Mouse (Mus musculus): Measurements from ENCODE around the gene Selenoh. TPM values are rescaled to one million over a fixed set of nuclear protein-coding genes. Genes with fewer than 3 reads are reported as not detected.

Gene Selenoh
- polyA plus RNA-seq (2015; fragmentation: Nextera tagmentation; extraction: Ambion mirVana), result 184 and 203 TPM in 2 replicates

- H3K4me3 ChIP-seq (replicated peaks; ENCODE audit: low read length), result peak within 1 kb of the TSS; percentile 87
- H3K4me1 ChIP-seq (ENCODE audit: control insufficient read depth, insufficient read depth, low read length), result peaks cover 12% of the 10 kb centered on the region; the same call in 1 of the 2 replicates
- peak within 1 kb of the TSS; percentile 91 for H3K27ac ChIP-seq (ENCODE audit: low read length)
- no peaks in the 10 kb centered on the region for H3K9me3 ChIP-seq (replicated peaks; ENCODE audit: control insufficient read depth, low read length)
- peak within 1 kb of the TSS; percentile 94 for H3K9ac ChIP-seq (ENCODE audit: low read length)
- under 1% methylated on average over 20 of the region's 20 CpGs for WGBS
- peak; percentile 94 for ATAC-seq (ENCODE audit: insufficient read depth, low FRiP score)
- H3K4me2 ChIP-seq (ENCODE audit: low read depth, low read length), result peak within 1 kb of the TSS; percentile 78
- H3K27me3 ChIP-seq (ENCODE audit: control insufficient read depth, insufficient read depth, low read length), result no peaks in the 10 kb centered on the region
- H3K36me3 ChIP-seq (ENCODE audit: control insufficient read depth, insufficient read depth, low read length), result peaks cover 4% of the 10 kb centered on the region; the same call in 1 of the 2 replicates
These were observed at the start of gene Selenoh for GRCm38 (mm10) chr2:84670569-84670933. TSS of gene Selenoh (minus strand) at chr2:84670770.

GRCm38 (mm10) chr2:84717357-84717756 lies 46.8 kb upstream of the Selenoh start:
- Histone ChIP-seq H3K27me3 (ENCODE audit: control insufficient read depth, insufficient read depth, low read length) (no peaks in the 10 kb centered on the region), H3K36me3 (ENCODE audit: control insufficient read depth, insufficient read depth, low read length) (no peaks in the 10 kb centered on the region), H3K9ac (ENCODE audit: low read length) (no peak overlapping the region), H3K4me2 (ENCODE audit: low read depth, low read length) (no peak overlapping the region), H3K27ac (ENCODE audit: low read length) (no peak overlapping the region), H3K9me3 (replicated peaks; ENCODE audit: control insufficient read depth, low read length) (no peaks in the 10 kb centered on the region), H3K4me3 (replicated peaks; ENCODE audit: low read length) (no peak overlapping the region), H3K4me1 (ENCODE audit: control insufficient read depth, insufficient read depth, low read length) (peaks cover 11% of the 10 kb centered on the region)
- WGBS, result 99% methylated on average over 4 of the region's 4 CpGs
- no peak for ATAC-seq (ENCODE audit: insufficient read depth, low FRiP score)

- Histone ChIP-seq H3K9me3 (replicated peaks; ENCODE audit: control insufficient read depth, low read length) (no peaks in the 10 kb centered on the region), H3K27me3 (ENCODE audit: control insufficient read depth, insufficient read depth, low read length) (no peaks in the 10 kb centered on the region), H3K4me2 (ENCODE audit: low read depth, low read length) (peak overlapping the region; percentile 79), H3K27ac (ENCODE audit: low read length) (peak overlapping the region; percentile 90), H3K9ac (ENCODE audit: low read length) (peak overlapping the region; percentile 77), H3K4me1 (ENCODE audit: control insufficient read depth, insufficient read depth, low read length) (peaks cover 14% of the 10 kb centered on the region), H3K4me3 (replicated peaks; ENCODE audit: low read length) (peak overlapping the region; percentile 64), H3K36me3 (ENCODE audit: control insufficient read depth, insufficient read depth, low read length) (no peaks in the 10 kb centered on the region)
- no peak for ATAC-seq (ENCODE audit: insufficient read depth, low FRiP score)
- WGBS, result 29% methylated on average over 9 of the region's 9 CpGs
These were observed 46.1 kb upstream of the Selenoh start for GRCm38 (mm10) chr2:84716423-84717355.

GRCm38 (mm10) chr2:84715562-84716361 lies 45.2 kb upstream of the Selenoh start:
- Histone ChIP-seq H3K4me3 (replicated peaks; ENCODE audit: low read length) (peak overlapping the region; percentile 64), H3K4me2 (ENCODE audit: low read depth, low read length) (peak overlapping the region; percentile 79), H3K27me3 (ENCODE audit: control insufficient read depth, insufficient read depth, low read length) (no peaks in the 10 kb centered on the region), H3K36me3 (ENCODE audit: control insufficient read depth, insufficient read depth, low read length) (no peaks in the 10 kb centered on the region), H3K9me3 (replicated peaks; ENCODE audit: control insufficient read depth, low read length) (no peaks in the 10 kb centered on the region), H3K4me1 (ENCODE audit: control insufficient read depth, insufficient read depth, low read length) (peaks cover 14% of the 10 kb centered on the region), H3K27ac (ENCODE audit: low read length) (peak overlapping the region; percentile 96), H3K9ac (ENCODE audit: low read length) (peak overlapping the region; percentile 77)
- under 1% methylated on average over 33 of the region's 33 CpGs for WGBS
- peak; percentile 95 for ATAC-seq (ENCODE audit: insufficient read depth, low FRiP score)

GRCm38 (mm10) chr2:84714811-84715561 lies 44.4 kb upstream of the Selenoh start, which contains the start of gene Zdhhc5:
TSS of gene Zdhhc5 (minus strand) at chr2:84715180.
- no peaks in the 10 kb centered on the region for H3K36me3 ChIP-seq (ENCODE audit: control insufficient read depth, insufficient read depth, low read length)
- no peaks in the 10 kb centered on the region for H3K9me3 ChIP-seq (replicated peaks; ENCODE audit: control insufficient read depth, low read length)
- under 1% methylated on average over 102 of the region's 107 CpGs for WGBS
- peak within 1 kb of the TSS; percentile 96 for H3K27ac ChIP-seq (ENCODE audit: low read length)
- peak within 1 kb of the TSS; percentile 80 for H3K9ac ChIP-seq (ENCODE audit: low read length)
- H3K4me2 ChIP-seq (ENCODE audit: low read depth, low read length), result peak within 1 kb of the TSS; percentile 85
- H3K4me1 ChIP-seq (ENCODE audit: control insufficient read depth, insufficient read depth, low read length), result peaks cover 14% of the 10 kb centered on the region
- peak; percentile 95 for ATAC-seq (ENCODE audit: insufficient read depth, low FRiP score)
- no peaks in the 10 kb centered on the region for H3K27me3 ChIP-seq (ENCODE audit: control insufficient read depth, insufficient read depth, low read length)
- peak within 1 kb of the TSS; percentile 64 for H3K4me3 ChIP-seq (replicated peaks; ENCODE audit: low read length)

GRCm38 (mm10) chr2:84714422-84714810 lies 43.8 kb upstream of the Selenoh start:
- peak overlapping the region; percentile 64 for H3K4me3 ChIP-seq (replicated peaks; ENCODE audit: low read length)
- ATAC-seq (ENCODE audit: insufficient read depth, low FRiP score), result peak; percentile 0; the same call in 1 of the 2 replicates
- no peaks in the 10 kb centered on the region for H3K36me3 ChIP-seq (ENCODE audit: control insufficient read depth, insufficient read depth, low read length)
- WGBS, result under 1% methylated on average over 26 of the region's 26 CpGs
- no peaks in the 10 kb centered on the region for H3K27me3 ChIP-seq (ENCODE audit: control insufficient read depth, insufficient read depth, low read length)
- H3K27ac ChIP-seq (ENCODE audit: low read length), result peak overlapping the region; percentile 96
- no peaks in the 10 kb centered on the region for H3K9me3 ChIP-seq (replicated peaks; ENCODE audit: control insufficient read depth, low read length)
- peak overlapping the region; percentile 80 for H3K9ac ChIP-seq (ENCODE audit: low read length)
- H3K4me2 ChIP-seq (ENCODE audit: low read depth, low read length), result peak overlapping the region; percentile 85
- peaks cover 14% of the 10 kb centered on the region for H3K4me1 ChIP-seq (ENCODE audit: control insufficient read depth, insufficient read depth, low read length)

GRCm38 (mm10) chr2:84711898-84712297 lies 41.3 kb upstream of the Selenoh start:
- H3K36me3 ChIP-seq (ENCODE audit: control insufficient read depth, insufficient read depth, low read length), result no peaks in the 10 kb centered on the region
- no peaks in the 10 kb centered on the region for H3K9me3 ChIP-seq (replicated peaks; ENCODE audit: control insufficient read depth, low read length)
- H3K27me3 ChIP-seq (ENCODE audit: control insufficient read depth, insufficient read depth, low read length), result no peaks in the 10 kb centered on the region
- WGBS, result 89% methylated on average over 2 of the region's 2 CpGs
- peaks cover 18% of the 10 kb centered on the region for H3K4me1 ChIP-seq (ENCODE audit: control insufficient read depth, insufficient read depth, low read length)
- ATAC-seq (ENCODE audit: insufficient read depth, low FRiP score), result no peak
- no peak overlapping the region for H3K9ac ChIP-seq (ENCODE audit: low read length)
- no peak overlapping the region for H3K27ac ChIP-seq (ENCODE audit: low read length)
- H3K4me3 ChIP-seq (replicated peaks; ENCODE audit: low read length), result no peak overlapping the region
- no peak overlapping the region for H3K4me2 ChIP-seq (ENCODE audit: low read depth, low read length)

- WGBS, result 84% methylated on average over 1 of the region's 1 CpGs
- Histone ChIP-seq H3K4me3 (replicated peaks; ENCODE audit: low read length) (no peak overlapping the region), H3K36me3 (ENCODE audit: control insufficient read depth, insufficient read depth, low read length) (no peaks in the 10 kb centered on the region), H3K9ac (ENCODE audit: low read length) (no peak overlapping the region), H3K9me3 (replicated peaks; ENCODE audit: control insufficient read depth, low read length) (no peaks in the 10 kb centered on the region), H3K27me3 (ENCODE audit: control insufficient read depth, insufficient read depth, low read length) (no peaks in the 10 kb centered on the region), H3K27ac (ENCODE audit: low read length) (no peak overlapping the region), H3K4me2 (ENCODE audit: low read depth, low read length) (no peak overlapping the region), H3K4me1 (ENCODE audit: control insufficient read depth, insufficient read depth, low read length) (peaks cover 9% of the 10 kb centered on the region; the same call in 1 of the 2 replicates)
- no peak for ATAC-seq (ENCODE audit: insufficient read depth, low FRiP score)
These were observed 37.0 kb upstream of the Selenoh start for GRCm38 (mm10) chr2:84707523-84707922.
